Mouse (Mus musculus): ENCODE results near the gene Tent5b.

DNA sequence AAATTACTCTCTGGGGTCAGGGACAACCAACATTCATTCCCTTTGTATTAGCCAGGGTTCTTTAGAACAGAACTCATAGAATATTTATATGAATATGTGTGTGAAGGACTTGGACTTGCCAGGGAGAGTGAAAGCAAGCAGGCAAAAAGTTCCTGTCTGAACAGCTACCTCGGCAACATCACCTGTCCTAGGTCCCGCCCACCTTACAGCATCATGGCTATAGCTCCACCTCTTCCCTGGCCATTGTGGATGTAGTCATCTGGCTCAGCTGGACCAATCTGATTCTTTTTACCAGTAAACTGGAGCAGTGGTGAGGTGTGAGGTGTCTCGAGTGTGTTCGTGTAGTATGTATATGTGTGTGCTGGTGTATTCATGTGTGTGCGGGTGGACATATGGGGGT, 34.2 kb upstream of the Tent5b start:
- TF ChIP-seq CTCF (IDR thresholded peaks at IDR 0.05; ENCODE audit: extremely low read depth, insufficient read depth, insufficient read length, insufficient replicate concordance) (no peak), POLR2A (IDR thresholded peaks at IDR 0.05; ENCODE audit: low read depth, low read length) (no peak)

Measured in spleen, adult 2 months (tissue).